Mouse (Mus musculus): Measurements from ENCODE around the gene Tmem201.

The Tmem201 gene

GRCm38 (mm10) chr4:149684841-149685623 lies 52.8 kb downstream of the Tmem201 start:
- no peak for DNase-seq (ENCODE audit: low spot score in 2 of 2)

GRCm38 (mm10) chr4:149683875-149684274 lies 54.0 kb downstream of the Tmem201 start:
- no peak for DNase-seq (ENCODE audit: low spot score in 2 of 2)

GRCm38 (mm10) chr4:149679056-149679770 lies 58.6 kb downstream of the Tmem201 start:
- DNase-seq (ENCODE audit: low spot score in 2 of 2): no peak

GRCm38 (mm10) chr4:149678006-149678405 lies 59.8 kb downstream of the Tmem201 start:
- no peak for DNase-seq (ENCODE audit: low spot score in 2 of 2)

GRCm38 (mm10) chr4:149675378-149676261 lies 62.2 kb downstream of the Tmem201 start:
- peak; percentile 72 to 73 for DNase-seq (ENCODE audit: low spot score in 2 of 2)

- no peak for DNase-seq (ENCODE audit: low spot score in 2 of 2)
Measured at GRCm38 (mm10) chr4:149674814-149675377, 62.9 kb downstream of the Tmem201 start.

- no peak for DNase-seq (ENCODE audit: low spot score in 2 of 2)
Measured at GRCm38 (mm10) chr4:149672747-149673146, 65.1 kb downstream of the Tmem201 start.

- DNase-seq (ENCODE audit: low spot score in 2 of 2): no peak
Measured at GRCm38 (mm10) chr4:149671175-149671574, 66.7 kb downstream of the Tmem201 start.

- DNase-seq (ENCODE audit: low spot score in 2 of 2): no peak
Measured at GRCm38 (mm10) chr4:149665692-149666090, 72.2 kb downstream of the Tmem201 start.
